ENCODE assay signal across 9 mouse cellular contexts in the genomic region with DNA sequence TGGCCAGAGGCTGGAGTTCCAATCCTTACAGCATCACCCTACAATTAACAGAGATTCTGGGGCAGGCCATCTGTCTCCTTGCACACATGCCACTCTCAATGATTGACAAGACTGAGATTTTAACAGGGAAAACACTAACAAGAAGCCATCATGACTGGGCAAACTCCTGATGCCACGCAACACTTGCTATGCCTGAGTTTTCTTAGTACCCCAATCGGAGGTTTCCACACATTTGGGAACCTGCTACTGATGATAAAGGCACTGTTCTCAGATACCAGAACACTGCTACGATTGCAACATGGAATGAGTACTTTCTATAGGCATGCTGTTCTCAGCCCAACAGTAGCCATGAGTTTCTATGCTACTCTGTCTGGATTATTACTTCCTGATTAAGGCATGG. TPM values are rescaled to one million over a fixed set of nuclear protein-coding genes. Genes with fewer than 3 reads are reported as not detected.
DNase-seq lines count a peak whose midpoint lies in the region; ATAC-seq and TF ChIP-seq lines count a peak whose summit lies in the region.
"Had no signal": no experiment of that assay in that cellular context is flagged by ENCODE, and none has a peak within 500 bp of the region (broad histone marks: within the 10 kb centered on the region; RNA-seq: fewer than 3 reads in every experiment).

No protein-coding gene starts in this region.

- dilution Hi-C loops in CH12.LX (cut with MboI; ENCODE audit: extremely low pct_ligation_motif_present, extremely low pct_unique_long_range_greater_than_20kb, low sequenced_read_pairs), result no loop called here

- no peak for TF ChIP-seq RAD21 in CH12.LX (IDR thresholded peaks at IDR 0.05; ENCODE audit: low read depth, low read length)

- H3K27me3 ChIP-seq in kidney, embryonic 14.5 days (ENCODE audit: control insufficient read depth, insufficient read depth, low read length), result no peaks in the 10 kb centered on the region
- peaks cover 1% of the 10 kb centered on the region for H3K27me3 ChIP-seq in CH12.LX (replicated peaks)
- no peaks in the 10 kb centered on the region for H3K27me3 ChIP-seq in liver, embryonic 13.5 days
- no peaks in the 10 kb centered on the region for H3K27me3 ChIP-seq in thymus, adult 2 months (ENCODE audit: control insufficient read depth, insufficient read depth, low read length)

- H3K4me1 ChIP-seq in kidney, embryonic 14.5 days (ENCODE audit: control insufficient read depth, insufficient read depth, low read length), result peaks cover 63% of the 10 kb centered on the region
- peaks cover 11 to 74% of the 10 kb centered on the region in 2 experiments for H3K4me1 ChIP-seq in CH12.LX (ENCODE audit: control insufficient read depth in 1 of 2, insufficient read depth in 2 of 2)
- peaks cover 17% of the 10 kb centered on the region for H3K4me1 ChIP-seq in cortical plate, adult 2 months (ENCODE audit: control insufficient read depth, insufficient read depth, low read length)
- H3K4me1 ChIP-seq in liver, embryonic 13.5 days (replicated peaks), result peaks cover 82% of the 10 kb centered on the region
- peaks cover 31% of the 10 kb centered on the region for H3K4me1 ChIP-seq in thymus, adult 2 months (replicated peaks; ENCODE audit: control insufficient read depth, insufficient read depth, low read length)

- H3K79me2 ChIP-seq in CH12.LX (replicated peaks; ENCODE audit: control insufficient read depth, extremely low read depth, insufficient read depth, poor library complexity, severe bottlenecking), result peaks cover 82% of the 10 kb centered on the region

- WGBS in kidney, embryonic 14.5 days, result 91% methylated on average over 3 of the region's 3 CpGs
- WGBS in liver, embryonic 13.5 days (ENCODE audit: insufficient replicate concordance), result 22% methylated on average over 3 of the region's 3 CpGs
- 93% methylated on average over 3 of the region's 3 CpGs for WGBS in thymus, adult 2 months

- in situ Hi-C loops in CH12.LX (cut with MboI; ENCODE audit: low pct_ligation_motif_present, low pct_unique_long_range_greater_than_20kb, low sequenced_read_pairs), result no loop called here

- H3K9ac ChIP-seq in kidney, embryonic 14.5 days (ENCODE audit: low read depth, low read length), result no peak overlapping the region
- peak overlapping the region; percentile 78 for H3K9ac ChIP-seq in CH12.LX (ENCODE audit: insufficient read depth, low read depth)
- H3K9ac ChIP-seq in liver, embryonic 13.5 days, result peak overlapping the region; percentile 96

- no peak for DNase-seq in kidney, adult 11 months
- no peak for DNase-seq in CH12.LX (ENCODE audit: extremely low read depth)
- DNase-seq in liver, embryonic 13.5 days, result peak; percentile 42
- no peak for DNase-seq in spleen, postnatal 14 days (ENCODE audit: low spot score in 2 of 2)
- no peak for DNase-seq in thymus, adult 18-20 months
- DNase-seq in thymus, adult 2 months, result no peak
- DNase-seq: layer of hippocampus, adult 9-11 months had no signal

- TF ChIP-seq CTCF in CH12.LX (conservative IDR thresholded peaks at IDR 0.05 in 1 of 2, IDR thresholded peaks at IDR 0.05 in 1 of 2; ENCODE audit: low read depth in 2 of 2, low read length in 2 of 2), result no peak
- TF ChIP-seq CTCF in cortical plate, adult 2 months (IDR thresholded peaks at IDR 0.05; ENCODE audit: extremely low read depth, insufficient read depth, low read length), result no peak
- no peak for TF ChIP-seq CTCF in thymus, adult 2 months (IDR thresholded peaks at IDR 0.05; ENCODE audit: borderline replicate concordance, control insufficient read depth, extremely low read depth, insufficient read depth, low read length, poor library complexity)

- ATAC-seq in kidney, embryonic 14.5 days (ENCODE audit: low FRiP score, low TSS enrichment), result no peak
- no peak for ATAC-seq in liver, embryonic 13.5 days (ENCODE audit: low read depth)

- TF ChIP-seq POLR2A in CH12.LX (IDR thresholded peaks at IDR 0.05; ENCODE audit: low read depth, low read length), result no peak
- TF ChIP-seq POLR2A in cortical plate, adult 2 months (IDR thresholded peaks at IDR 0.05; ENCODE audit: extremely low read depth, insufficient read depth, low read length), result no peak
- TF ChIP-seq POLR2A in thymus, adult 2 months (IDR thresholded peaks at IDR 0.05; ENCODE audit: control insufficient read depth, extremely low read depth, insufficient read depth, low read length, poor library complexity), result no peak

- H3K4me2 ChIP-seq in kidney, embryonic 14.5 days (replicated peaks; ENCODE audit: low read depth, low read length), result peak overlapping the region; percentile 85; the same call in 1 of the 2 replicates
- H3K4me2 ChIP-seq in CH12.LX (ENCODE audit: insufficient read depth, low read depth, poor library complexity, severe bottlenecking), result peak overlapping the region; percentile 99
- peak overlapping the region; percentile 86 for H3K4me2 ChIP-seq in liver, embryonic 13.5 days

- no peak overlapping the region for H3K4me3 ChIP-seq in kidney, embryonic 14.5 days (ENCODE audit: low read length)
- peak overlapping the region; percentile 61 to 85 (median 81) for H3K4me3 ChIP-seq in CH12.LX (replicated peaks in 1 of 3; ENCODE audit: low read depth in 2 of 3, low read length in 2 of 3, poor library complexity in 1 of 3)
- peak overlapping the region; percentile 85 for H3K4me3 ChIP-seq in cortical plate, adult 2 months (ENCODE audit: insufficient read depth, low read length)
- peak overlapping the region; percentile 88 for H3K4me3 ChIP-seq in liver, embryonic 13.5 days (replicated peaks)
- H3K4me3 ChIP-seq in thymus, adult 2 months (ENCODE audit: control insufficient read depth, insufficient read depth, low read length), result no peak overlapping the region

- no peak for TF ChIP-seq EP300 in CH12.LX (IDR thresholded peaks at IDR 0.05; ENCODE audit: low read length)

- H3K9me3 ChIP-seq in kidney, embryonic 14.5 days (ENCODE audit: control insufficient read depth, low read length), result no peaks in the 10 kb centered on the region
- no peaks in the 10 kb centered on the region for H3K9me3 ChIP-seq in CH12.LX (replicated peaks; ENCODE audit: low read length)
- H3K9me3 ChIP-seq in liver, embryonic 13.5 days (replicated peaks), result no peaks in the 10 kb centered on the region

- peaks cover 25% of the 10 kb centered on the region for H3K36me3 ChIP-seq in kidney, embryonic 14.5 days (ENCODE audit: control insufficient read depth, insufficient read depth, low read length)
- peaks cover 17 to 26% of the 10 kb centered on the region in 2 experiments for H3K36me3 ChIP-seq in CH12.LX (replicated peaks in 1 of 2; ENCODE audit: control insufficient read depth in 1 of 2, insufficient read depth in 1 of 2, low read length in 1 of 2)
- H3K36me3 ChIP-seq in liver, embryonic 13.5 days, result peaks cover 61% of the 10 kb centered on the region
- peaks cover 13% of the 10 kb centered on the region; the same call in 1 of the 2 replicates for H3K36me3 ChIP-seq in thymus, adult 2 months (ENCODE audit: control insufficient read depth, insufficient read depth, low read length)

- no peak overlapping the region for H3K27ac ChIP-seq in kidney, embryonic 14.5 days (ENCODE audit: low read depth, low read length)
- H3K27ac ChIP-seq in CH12.LX (ENCODE audit: insufficient read depth, low read depth), result peak overlapping the region; percentile 95
- peak overlapping the region; percentile 42 for H3K27ac ChIP-seq in cortical plate, adult 2 months (ENCODE audit: insufficient read depth, low read length)
- H3K27ac ChIP-seq in liver, embryonic 13.5 days, result peak overlapping the region; percentile 98
- H3K27ac ChIP-seq in thymus, adult 2 months (ENCODE audit: control insufficient read depth, insufficient read depth, low read length), result no peak overlapping the region

TF ChIP-seq in CH12.LX, 34 proteins besides CTCF, POLR2A, EP300 and RAD21:
- no peak for TF ChIP-seq CHD2 (IDR thresholded peaks at IDR 0.05; ENCODE audit: low read length)
- peak; percentile 49; the same call in 1 of the 2 replicates for TF ChIP-seq MAX (IDR thresholded peaks at IDR 0.05; ENCODE audit: low read length)
- TF ChIP-seq MAFK (IDR thresholded peaks at IDR 0.05; ENCODE audit: insufficient replicate concordance, low read length), result no peak
- no peak for TF ChIP-seq POLR2AphosphoS2 (IDR thresholded peaks at IDR 0.05; ENCODE audit: low read depth, low read length)
- TF ChIP-seq USF1 (IDR thresholded peaks at IDR 0.05; ENCODE audit: low read depth, low read length), result no peak
TF ChIP-seq in CH12.LX: peak in this region for 1.

RNA-seq across cellular contexts. Expression of a gene that starts 5.0 kb away (rescaled TPM):
- 66.9 and 96.1 TPM in 2 replicates for polyA plus RNA-seq in kidney, embryonic 14.5 days (2014; fragmentation: Nextera tagmentation; extraction: Ambion mirVana)
- total RNA-seq in CH12.LX (2012; rRNA removed) (47.7 and 80.3 TPM in 2 replicates), CH12.LX (2014; rRNA removed) (13.7 and 21.3 TPM in 2 replicates)
- 33.2 and 34.5 TPM in 2 replicates for polyA plus RNA-seq in CH12.LX (2012; ENCODE audit: insufficient read length, low read depth)
- 99.2 and 105 TPM in 2 replicates for polyA plus RNA-seq in cortical plate, adult 2 months (2012; rRNA removed)
- polyA plus RNA-seq in liver, embryonic 13.5 days (2015; fragmentation: Nextera tagmentation; extraction: Ambion mirVana), result 148 and 164 TPM in 2 replicates
- 205 and 207 TPM in 2 replicates for polyA plus RNA-seq in thymus, adult 2 months (2012; rRNA removed)

RNA-seq across cellular contexts. Expression of a gene that starts 21.3 kb away (rescaled TPM):
- 107 and 124 TPM in 2 replicates for polyA plus RNA-seq in kidney, embryonic 14.5 days (2014; fragmentation: Nextera tagmentation; extraction: Ambion mirVana)
- total RNA-seq in CH12.LX (2012; rRNA removed) (66.1 and 70.9 TPM in 2 replicates), CH12.LX (2014; rRNA removed) (98.0 and 105 TPM in 2 replicates)
- 123 and 127 TPM in 2 replicates for polyA plus RNA-seq in CH12.LX (2012; ENCODE audit: insufficient read length, low read depth)
- polyA plus RNA-seq in cortical plate, adult 2 months (2012; rRNA removed), result 1.5 and 1.8 TPM in 2 replicates
- 59.8 and 79.4 TPM in 2 replicates for polyA plus RNA-seq in liver, embryonic 13.5 days (2015; fragmentation: Nextera tagmentation; extraction: Ambion mirVana)
- 16.1 and 19.1 TPM in 2 replicates for polyA plus RNA-seq in thymus, adult 2 months (2012; rRNA removed)

Comparison
In these comparisons a context has a peak if more than half of its experiments do, and no peak if none do; other contexts are left out.
1. H3K27ac ChIP-seq: peak in CH12.LX (single experiment), cortical plate, adult 2 months (single experiment) and liver, embryonic 13.5 days (single experiment); none in kidney, embryonic 14.5 days (single experiment) and thymus, adult 2 months (single experiment).
2. H3K4me3 ChIP-seq: peak in CH12.LX (3 of 3), cortical plate, adult 2 months (single experiment) and liver, embryonic 13.5 days (single experiment); none in kidney, embryonic 14.5 days (single experiment) and thymus, adult 2 months (single experiment).
3. Peak in every context shown above with its lines, with median percentiles within 50 percentile points of each other: H3K4me2 ChIP-seq.